Mouse (Mus musculus) hindbrain, embryonic 14.5 days (tissue): ENCODE results near the gene Tln2. TPM values are rescaled to one million over a fixed set of nuclear protein-coding genes. Genes with fewer than 3 reads are reported as not detected.
A peak's percentile ranks its signal among the peaks of the same experiment; 100 is the strongest.

Experiments used
- ATAC-seq: fragments of 200-750 bp; cut with Nextera tagmentation; 2 replicates; pipeline ENCODE4 v1.8.0; 2017; ENCODE audit warnings: moderate number of reproducible peaks, mild to moderate bottlenecking, moderate TSS enrichment, moderate library complexity; ENCODE audit not compliant: low FRiP score
- DNase-seq: peaks from one replicate; pipeline ENCODE4 v3.0.0-alpha.2; 2015; ENCODE audit warnings: low spot score
- H3K27ac ChIP-seq: fragments of 300-500 bp; sonication (generic); 2 replicates; pipeline ENCODE4 v1.5.1; 2014; ENCODE audit warnings: mild to moderate bottlenecking, moderate library complexity
- H3K27me3 ChIP-seq: fragments of 300-500 bp; sonication (generic); 2 replicates; pipeline ENCODE4 v1.6.1; 2014; ENCODE audit warnings: mild to moderate bottlenecking, low read length, mixed read lengths; ENCODE audit not compliant: control insufficient read depth, insufficient read depth
- H3K36me3 ChIP-seq: fragments of 300-500 bp; sonication (generic); replicated peaks from 2 replicates; pipeline ENCODE4 v1.6.1; 2014; ENCODE audit not compliant: control insufficient read depth, insufficient read depth
- H3K4me1 ChIP-seq: fragments of 300-500 bp; sonication (generic); replicated peaks from 2 replicates; pipeline ENCODE4 v1.6.1; 2014; ENCODE audit warnings: antibody characterized with exemption, low read length, mixed read lengths; ENCODE audit not compliant: control insufficient read depth, insufficient read depth
- H3K4me2 ChIP-seq: fragments of 300-500 bp; sonication (generic); replicated peaks from 2 replicates; pipeline ENCODE4 v1.6.1; 2014; ENCODE audit warnings: mild to moderate bottlenecking, moderate library complexity
- H3K4me3 ChIP-seq: fragments of 300-500 bp; sonication (generic); replicated peaks from 2 replicates; pipeline ENCODE4 v1.5.1; 2014; ENCODE audit warnings: mild to moderate bottlenecking, low read length
- H3K9ac ChIP-seq: fragments of 300-500 bp; sonication (generic); 2 replicates; pipeline ENCODE4 v1.6.1; 2014
- H3K9me3 ChIP-seq: fragments of 300-500 bp; sonication (generic); 2 replicates; pipeline ENCODE4 v1.6.1; 2016; ENCODE audit warnings: low read length; ENCODE audit not compliant: control insufficient read depth
- WGBS: fragments of 180-500 bp; shearing (Covaris S2); extraction: QIAGEN DNeasy Blood & Tissue Kit; methylation state at CpG from one replicate; pipeline ENCODE4 v1.1.7; 2014; 5-methylcytosine and 5-hydroxymethylcytosine counted together
- polyA plus RNA-seq: library from polyadenylated mRNA; unstranded; fragments of >200 nt; fragmentation: Nextera tagmentation; extraction: Ambion mirVana; gene quantifications from 2 replicates; pipeline ENCODE4 v1.2.1, GENCODE M21; 2014

Tln2 gene
- polyA plus RNA-seq, 1 experiment from 2014 or later, result 41.5 TPM

GRCm38 (mm10) chr9:67265513-67265912 is 294.0 kb downstream of the Tln2 start:
- DNase-seq (no peak), ATAC-seq (no peak)
- Histone ChIP-seq H3K4me1 (peaks cover 7% of the 10 kb centered on the region; the same call in 1 of the 2 replicates), H3K27ac (no peak overlapping the region), H3K4me3 (no peak overlapping the region), H3K9me3 (no peaks in the 10 kb centered on the region), H3K4me2 (no peak overlapping the region), H3K36me3 (no peaks in the 10 kb centered on the region), H3K9ac (no peak overlapping the region), H3K27me3 (no peaks in the 10 kb centered on the region)
- 80% methylated on average over 11 of the region's 11 CpGs for WGBS

GRCm38 (mm10) chr9:67264896-67265295 is 294.6 kb downstream of the Tln2 start:
- H3K9ac ChIP-seq, result no peak overlapping the region
- H3K4me3 ChIP-seq, result no peak overlapping the region
- ATAC-seq (no peak), DNase-seq (no peak)
- H3K9me3 ChIP-seq, result no peaks in the 10 kb centered on the region
- no peaks in the 10 kb centered on the region for H3K27me3 ChIP-seq
- H3K36me3 ChIP-seq, result no peaks in the 10 kb centered on the region
- no peak overlapping the region for H3K4me2 ChIP-seq
- no peak overlapping the region for H3K27ac ChIP-seq
- H3K4me1 ChIP-seq, result peaks cover 7% of the 10 kb centered on the region; the same call in 1 of the 2 replicates
- WGBS, result 65% methylated on average over 2 of the region's 2 CpGs

GRCm38 (mm10) chr9:67260835-67261599 is 298.5 kb downstream of the Tln2 start:
- ATAC-seq (no peak; the same call in 1 of the 2 replicates), DNase-seq (no peak)
- peaks cover 7% of the 10 kb centered on the region; the same call in 1 of the 2 replicates for H3K4me1 ChIP-seq
- H3K4me3 ChIP-seq, result no peak overlapping the region
- no peaks in the 10 kb centered on the region for H3K27me3 ChIP-seq
- 0 out of 2 replicates have a peak overlapping the region, but pooled peaks have one; percentile 48 for H3K27ac ChIP-seq
- H3K36me3 ChIP-seq, result peaks cover 8% of the 10 kb centered on the region; the same call in 1 of the 2 replicates
- 25% methylated on average over 13 of the region's 13 CpGs for WGBS
- no peak overlapping the region for H3K4me2 ChIP-seq
- H3K9me3 ChIP-seq, result no peaks in the 10 kb centered on the region
- no peak overlapping the region for H3K9ac ChIP-seq

GRCm38 (mm10) chr9:67250141-67250540 is 309.4 kb downstream of the Tln2 start:
- 83% methylated on average over 2 of the region's 2 CpGs for WGBS

GRCm38 (mm10) chr9:67247365-67247950 is 312.0 kb downstream of the Tln2 start:
- Histone ChIP-seq H3K27ac (no peak overlapping the region), H3K4me3 (no peak overlapping the region), H3K27me3 (no peaks in the 10 kb centered on the region), H3K36me3 (no peaks in the 10 kb centered on the region), H3K4me2 (no peak overlapping the region), H3K9ac (no peak overlapping the region), H3K9me3 (no peaks in the 10 kb centered on the region), H3K4me1 (no peaks in the 10 kb centered on the region)
- DNase-seq, result no peak
- 92% methylated on average over 10 of the region's 10 CpGs for WGBS
- no peak for ATAC-seq

More at GRCm38 (mm10) chr9:67250141-67250540, 309.4 kb downstream of the Tln2 start:
- Histone ChIP-seq H3K9me3 (no peaks in the 10 kb centered on the region), H3K27me3 (no peaks in the 10 kb centered on the region), H3K4me3 (no peak overlapping the region), H3K4me1 (no peaks in the 10 kb centered on the region), H3K27ac (no peak overlapping the region), H3K4me2 (no peak overlapping the region), H3K36me3 (peaks cover 10% of the 10 kb centered on the region; the same call in 1 of the 2 replicates), H3K9ac (no peak overlapping the region)
- DNase-seq (no peak), ATAC-seq (no peak)

- no peaks in the 10 kb centered on the region for H3K27me3 ChIP-seq
- DNase-seq (no peak), ATAC-seq (no peak)
- H3K4me2 ChIP-seq, result no peak overlapping the region
- H3K36me3 ChIP-seq, result peaks cover 3% of the 10 kb centered on the region; the same call in 1 of the 2 replicates
- H3K27ac ChIP-seq, result no peak overlapping the region
- 96% methylated on average over 2 of the region's 2 CpGs for WGBS
- no peak overlapping the region for H3K4me3 ChIP-seq
- no peak overlapping the region for H3K9ac ChIP-seq
- H3K4me1 ChIP-seq, result no peaks in the 10 kb centered on the region
- no peaks in the 10 kb centered on the region for H3K9me3 ChIP-seq
These were observed 314.2 kb downstream of the Tln2 start for GRCm38 (mm10) chr9:67245265-67245664.

- no peaks in the 10 kb centered on the region for H3K27me3 ChIP-seq
- peaks cover 11% of the 10 kb centered on the region for H3K36me3 ChIP-seq
- no peak for DNase-seq
- H3K9ac ChIP-seq, result no peak overlapping the region
- H3K9me3 ChIP-seq, result no peaks in the 10 kb centered on the region
- H3K4me3 ChIP-seq, result no peak overlapping the region
- H3K4me2 ChIP-seq, result no peak overlapping the region
- WGBS, result 86% methylated on average over 5 of the region's 5 CpGs
- no peaks in the 10 kb centered on the region for H3K4me1 ChIP-seq
- no peak for ATAC-seq
- no peak overlapping the region for H3K27ac ChIP-seq
These were observed 317.8 kb downstream of the Tln2 start for GRCm38 (mm10) chr9:67241683-67242082.

GRCm38 (mm10) chr9:67240456-67240855 is 319.0 kb downstream of the Tln2 start:
- DNase-seq (no peak), ATAC-seq (no peak)
- WGBS, result 81% methylated on average over 9 of the region's 9 CpGs

GRCm38 (mm10) chr9:67236987-67237386 is 322.5 kb downstream of the Tln2 start:
- H3K4me2 ChIP-seq, result no peak overlapping the region
- 71% methylated on average over 3 of the region's 3 CpGs for WGBS
- H3K9ac ChIP-seq, result no peak overlapping the region
- H3K9me3 ChIP-seq, result no peaks in the 10 kb centered on the region
- ATAC-seq, result no peak
- no peaks in the 10 kb centered on the region for H3K27me3 ChIP-seq
- no peaks in the 10 kb centered on the region for H3K4me1 ChIP-seq
- no peak overlapping the region for H3K4me3 ChIP-seq
- DNase-seq, result no peak
- H3K27ac ChIP-seq, result no peak overlapping the region
- H3K36me3 ChIP-seq, result peaks cover 11% of the 10 kb centered on the region

More at GRCm38 (mm10) chr9:67240456-67240855, 319.0 kb downstream of the Tln2 start:
- H3K27ac ChIP-seq, result no peak overlapping the region
- H3K9ac ChIP-seq, result no peak overlapping the region
- no peak overlapping the region for H3K4me3 ChIP-seq
- no peak overlapping the region for H3K4me2 ChIP-seq
- H3K4me1 ChIP-seq, result no peaks in the 10 kb centered on the region
- H3K27me3 ChIP-seq, result no peaks in the 10 kb centered on the region
- H3K36me3 ChIP-seq, result peaks cover 11% of the 10 kb centered on the region
- no peaks in the 10 kb centered on the region for H3K9me3 ChIP-seq
